In the genomic region with DNA sequence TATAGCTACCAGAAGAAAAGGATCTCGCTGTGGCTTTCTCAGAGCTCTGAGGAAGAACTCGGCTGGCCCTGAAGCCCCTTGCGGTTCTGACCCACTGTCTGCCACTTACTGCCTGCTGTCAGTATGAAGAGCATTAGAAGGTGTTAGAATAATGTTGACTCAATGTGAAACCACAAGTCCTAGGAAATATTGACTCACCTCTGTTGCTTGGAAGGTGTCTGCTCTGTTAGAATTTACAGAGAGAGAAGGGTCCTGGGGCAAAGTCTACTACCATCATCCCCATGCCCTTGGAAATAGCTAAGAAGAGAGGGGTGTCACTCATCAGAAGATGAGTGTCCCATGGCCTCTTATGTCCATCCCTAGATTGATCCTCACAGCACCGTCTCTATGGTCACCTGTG, we compare ENCODE assay signal across 28 mouse cellular contexts.
A peak's percentile ranks its signal among the peaks of the same experiment; 100 is the strongest.
DNase-seq lines count a peak whose midpoint lies in the region; TF ChIP-seq lines count a peak whose summit lies in the region.
"Had no signal": no experiment of that assay in that cellular context is flagged by ENCODE, and none has a peak within 500 bp of the region (broad histone marks: within the 10 kb centered on the region; RNA-seq: fewer than 3 reads in every experiment).

No protein-coding gene starts in this region.

- DNase-seq in 3T3-L1 (ENCODE audit: low read depth, low spot score) (peak; percentile 19), 416B (ENCODE audit: low read depth) (peak; percentile 28)
- no peak for DNase-seq in left cerebral cortex, postnatal 25 days (ENCODE audit: low spot score in 2 of 2)
- no peak for DNase-seq in cerebellum, postnatal 4 days (ENCODE audit: low spot score in 2 of 2)
- no peak for DNase-seq in kidney, adult 18-20 months
- DNase-seq: adrenal gland, adult 8-10 months; adrenal gland, postnatal 25 days; B cell, adult 2 months; cerebellum, adult 2 months; cerebellum, adult 9-11 months; cerebellum, postnatal 25 days; embryo, embryonic 11 days; forebrain, postnatal 0 days; gastrocnemius, adult 2 months; gastrocnemius, postnatal 14 days; heart, adult 2 months; heart, postnatal 36 days; kidney, adult 11 months; kidney, adult 9 months had no signal

- H3K4me3 ChIP-seq in bone marrow macrophage, adult 2 months (ENCODE audit: insufficient read depth, low read length): no peak overlapping the region
- no peak overlapping the region for H3K4me3 ChIP-seq in macrophage (ENCODE audit: inconsistent target)
- H3K4me3 ChIP-seq: embryonic facial prominence, embryonic 10.5 days; embryonic facial prominence, embryonic 13.5 days; forebrain, embryonic 10.5 days; gastrocnemius, adult 2 months; heart, adult 2 months; hindbrain, embryonic 10.5 days; hindbrain, embryonic 13.5 days; intestine, embryonic 15.5 days had no signal

- peaks cover 47% of the 10 kb centered on the region for H3K4me1 ChIP-seq in bone marrow macrophage, adult 2 months (ENCODE audit: control insufficient read depth, insufficient read depth, low read length)
- H3K4me1 ChIP-seq: embryonic facial prominence, embryonic 10.5 days; forebrain, embryonic 10.5 days; hindbrain, embryonic 10.5 days; hindbrain, embryonic 13.5 days; intestine, embryonic 15.5 days had no signal

- no peak for TF ChIP-seq POLR2A in bone marrow macrophage, adult 2 months (IDR thresholded peaks at IDR 0.05; ENCODE audit: borderline replicate concordance, low read depth, low read length)

- peak overlapping the region; percentile 99 for H3K27ac ChIP-seq in bone marrow macrophage, adult 2 months (ENCODE audit: insufficient read depth, low read depth, low read length)
- H3K27ac ChIP-seq in macrophage: peak overlapping the region; percentile 97
- H3K27ac ChIP-seq: embryonic facial prominence, embryonic 10.5 days; embryonic facial prominence, embryonic 13.5 days; forebrain, embryonic 10.5 days; gastrocnemius, adult 2 months; heart, adult 2 months; hindbrain, embryonic 10.5 days; hindbrain, embryonic 13.5 days; hindbrain, postnatal 0 days; intestine, embryonic 15.5 days had no signal

- WGBS in macrophage (ENCODE audit: missing documents): 92% methylated on average over 4 of the region's 4 CpGs

- no peak for TF ChIP-seq CTCF in bone marrow macrophage, adult 2 months (IDR thresholded peaks at IDR 0.05; ENCODE audit: low read depth, low read length)

- intact Hi-C loops in left cerebral cortex, postnatal 25 days (cut with DNase I): no loop called here

- no peaks in the 10 kb centered on the region for H3K36me3 ChIP-seq in macrophage (ENCODE audit: inconsistent target)
- H3K36me3 ChIP-seq: embryonic facial prominence, embryonic 10.5 days; embryonic facial prominence, embryonic 13.5 days; forebrain, embryonic 10.5 days; hindbrain, embryonic 10.5 days; hindbrain, embryonic 13.5 days; intestine, embryonic 15.5 days had no signal

- no peaks in the 10 kb centered on the region for H3K79me2 ChIP-seq in macrophage (ENCODE audit: inconsistent target)

Comparison
In these comparisons a context has a peak if more than half of its experiments do, and no peak if none do; other contexts are left out.
1. DNase-seq: peak in 3T3-L1 (single experiment) and 416B (single experiment); none in left cerebral cortex, postnatal 25 days (0 of 2), cerebellum, postnatal 4 days (0 of 2) and kidney, adult 18-20 months (single experiment).